Mouse (Mus musculus): ENCODE measurements around the gene Cbwd1. TPM values are rescaled to one million over a fixed set of nuclear protein-coding genes. Genes with fewer than 3 reads are reported as not detected.

Gene Cbwd1
- polyA plus RNA-seq, 2 experiments = 5.8 to 10.6 TPM

DNA sequence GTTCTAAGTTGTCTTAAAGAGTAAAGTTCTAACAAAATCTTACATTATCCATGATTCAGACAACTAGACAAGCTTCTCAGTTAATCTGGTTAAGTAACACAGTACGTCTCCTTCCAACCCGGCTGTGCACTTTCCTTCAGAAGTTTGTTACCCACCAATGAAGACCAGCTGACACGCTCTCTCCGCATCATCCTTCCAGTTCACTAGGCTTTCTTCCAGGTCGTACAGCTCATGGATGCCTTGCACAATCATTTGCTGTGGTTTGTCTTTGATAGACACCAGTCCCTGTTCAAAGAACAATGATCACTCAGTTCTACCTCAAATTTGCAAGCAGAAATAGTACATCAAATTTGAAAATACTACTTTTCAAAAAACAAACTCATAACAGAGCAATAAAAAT lies 40.5 kb downstream of the Cbwd1 start:
- Histone ChIP-seq H3K27me3 (ENCODE audit: control insufficient read depth, insufficient read depth, low read length) (no peaks in the 10 kb centered on the region), H3K9ac (replicated peaks) (no peak overlapping the region), H3K36me3 (replicated peaks; ENCODE audit: control insufficient read depth, insufficient read depth, low read depth) (peaks cover 6% of the 10 kb centered on the region; the same call in 1 of the 2 replicates), H3K4me3 (ENCODE audit: insufficient read depth in 1 of 2, low read depth in 2 of 2, low read length in 2 of 2) (no peak overlapping the region), H3K27ac (no peak overlapping the region), H3K4me1 (replicated peaks; ENCODE audit: control insufficient read depth in 2 of 2, insufficient read depth in 2 of 2, low read length in 1 of 2) (no peaks in the 10 kb centered on the region), H3K9me3 (ENCODE audit: control insufficient read depth, low read length) (no peaks in the 10 kb centered on the region), H3K4me2 (ENCODE audit: low read depth) (no peak overlapping the region)
- TF ChIP-seq CTCF (IDR thresholded peaks at IDR 0.05; ENCODE audit: low read depth) = no peak
- no peak for TF ChIP-seq EP300 (IDR thresholded peaks at IDR 0.05; ENCODE audit: low read depth)
- ATAC-seq (ENCODE audit: insufficient read depth) = no peak
- 81% methylated on average over 5 of the region's 5 CpGs for WGBS (ENCODE audit: insufficient replicate concordance)
- no peak for DNase-seq (ENCODE audit: low read depth in 3 of 3, low spot score in 3 of 3)

DNA sequence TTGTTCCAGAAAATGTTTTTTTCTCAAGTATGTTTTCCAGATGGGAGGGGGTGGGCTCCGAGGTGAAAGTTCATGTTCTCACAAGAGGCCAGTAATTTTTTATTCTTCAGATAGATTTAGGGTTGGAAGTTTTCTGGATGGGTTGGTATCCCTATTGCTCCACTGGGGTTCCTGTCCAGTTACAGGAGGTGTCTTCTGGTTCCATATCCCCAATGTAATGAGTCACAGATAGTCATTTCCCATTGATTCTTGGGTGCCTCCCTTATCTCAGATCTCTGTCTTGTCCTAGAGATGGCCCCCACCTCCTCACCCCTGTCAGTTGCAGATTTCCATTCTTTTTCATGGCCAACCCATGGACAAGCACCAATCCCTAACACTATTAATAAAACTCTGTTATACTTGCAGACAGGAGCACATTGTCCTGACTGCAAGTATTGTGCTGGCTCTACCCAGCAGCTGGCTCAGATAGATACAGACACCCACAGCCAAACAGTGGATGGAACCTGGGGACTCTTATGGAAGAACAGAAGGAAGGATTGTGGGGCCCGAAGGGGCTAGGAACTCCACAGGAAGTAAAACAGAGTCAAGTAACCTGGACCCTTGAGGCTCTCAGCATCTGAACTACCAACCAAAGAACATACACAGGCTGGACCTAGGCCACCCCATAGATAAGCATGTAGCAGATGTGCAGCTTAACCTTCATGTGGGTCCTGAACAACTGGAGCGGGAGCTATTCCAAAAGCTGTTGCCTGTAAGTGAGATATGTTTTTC lies 52.8 kb downstream of the Cbwd1 start:
- Histone ChIP-seq H3K4me3 (ENCODE audit: insufficient read depth in 1 of 2, low read depth in 2 of 2, low read length in 2 of 2) (no peak overlapping the region), H3K4me2 (ENCODE audit: low read depth) (no peak overlapping the region), H3K4me1 (replicated peaks; ENCODE audit: control insufficient read depth in 2 of 2, insufficient read depth in 2 of 2, low read length in 1 of 2) (no peaks in the 10 kb centered on the region), H3K36me3 (replicated peaks; ENCODE audit: control insufficient read depth, insufficient read depth, low read depth) (no peaks in the 10 kb centered on the region), H3K9ac (replicated peaks) (no peak overlapping the region), H3K27me3 (ENCODE audit: control insufficient read depth, insufficient read depth, low read length) (peaks cover 4% of the 10 kb centered on the region), H3K9me3 (ENCODE audit: control insufficient read depth, low read length) (no peaks in the 10 kb centered on the region), H3K27ac (no peak overlapping the region)
- DNase-seq (ENCODE audit: low read depth in 3 of 3, low spot score in 3 of 3) = no peak
- 68% methylated on average over 3 of the region's 3 CpGs for WGBS (ENCODE audit: insufficient replicate concordance)
- TF ChIP-seq CTCF (IDR thresholded peaks at IDR 0.05; ENCODE audit: low read depth) (no peak), EP300 (IDR thresholded peaks at IDR 0.05; ENCODE audit: low read depth) (no peak)
- ATAC-seq (ENCODE audit: insufficient read depth) = no peak

DNA sequence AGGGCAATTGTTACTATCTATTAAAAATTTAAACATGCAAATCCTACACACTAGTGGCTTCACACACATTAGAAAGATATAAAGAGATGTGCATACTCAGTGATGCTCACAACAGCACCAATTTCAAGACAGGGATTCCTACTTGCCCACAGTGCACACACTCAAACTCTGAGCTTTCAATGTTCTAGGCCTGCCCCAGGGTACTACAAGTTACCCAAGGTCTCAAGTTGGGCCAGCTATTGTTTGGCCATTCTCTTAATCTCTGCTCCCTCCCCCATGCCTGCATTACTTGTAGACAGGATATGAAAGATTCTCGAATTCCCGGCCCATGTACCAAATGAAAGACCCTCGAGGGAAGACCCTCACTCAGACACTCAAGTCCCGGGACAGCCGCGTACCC lies 53.8 kb downstream of the Cbwd1 start:
- H3K4me3 ChIP-seq (ENCODE audit: insufficient read depth in 1 of 2, low read depth in 2 of 2, low read length in 2 of 2) = no peak overlapping the region
- no peaks in the 10 kb centered on the region for H3K36me3 ChIP-seq (replicated peaks; ENCODE audit: control insufficient read depth, insufficient read depth, low read depth)
- DNase-seq (ENCODE audit: low read depth in 3 of 3, low spot score in 3 of 3) = no peak
- H3K27me3 ChIP-seq (ENCODE audit: control insufficient read depth, insufficient read depth, low read length) = peaks cover 12% of the 10 kb centered on the region
- H3K9me3 ChIP-seq (ENCODE audit: control insufficient read depth, low read length) = no peaks in the 10 kb centered on the region
- TF ChIP-seq EP300 (IDR thresholded peaks at IDR 0.05; ENCODE audit: low read depth) = no peak
- TF ChIP-seq CTCF (IDR thresholded peaks at IDR 0.05; ENCODE audit: low read depth) = no peak
- no peak for ATAC-seq (ENCODE audit: insufficient read depth)
- no peak overlapping the region for H3K9ac ChIP-seq (replicated peaks)
- no peaks in the 10 kb centered on the region for H3K4me1 ChIP-seq (replicated peaks; ENCODE audit: control insufficient read depth in 2 of 2, insufficient read depth in 2 of 2, low read length in 1 of 2)
- 45% methylated on average over 4 of the region's 6 CpGs for WGBS (ENCODE audit: insufficient replicate concordance)
- H3K27ac ChIP-seq = no peak overlapping the region
- no peak overlapping the region for H3K4me2 ChIP-seq (ENCODE audit: low read depth)

DNA sequence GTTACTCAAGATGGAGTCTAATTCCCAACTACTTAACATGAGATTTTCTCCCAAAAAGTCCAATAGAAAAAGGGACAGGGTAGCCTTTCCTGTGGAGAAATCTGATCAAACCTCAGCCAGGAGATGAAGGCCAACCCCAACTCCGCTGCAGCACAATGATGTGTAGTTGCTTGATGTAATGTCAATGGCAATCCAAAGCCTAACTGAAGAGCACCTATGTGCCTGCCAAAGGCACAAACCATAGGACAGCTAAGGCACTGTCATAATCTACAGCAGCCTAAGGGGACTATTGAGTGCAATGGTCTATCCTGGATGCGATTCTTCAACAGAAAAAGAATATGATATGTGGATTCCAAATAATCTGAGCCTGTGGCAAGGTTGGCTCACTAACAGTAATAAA lies 58.6 kb downstream of the Cbwd1 start:
- TF ChIP-seq CTCF (IDR thresholded peaks at IDR 0.05; ENCODE audit: low read depth) (no peak), EP300 (IDR thresholded peaks at IDR 0.05; ENCODE audit: low read depth) (no peak)
- ATAC-seq (ENCODE audit: insufficient read depth) (no peak), DNase-seq (ENCODE audit: low read depth in 3 of 3, low spot score in 3 of 3) (no peak)
- H3K4me3 ChIP-seq (ENCODE audit: insufficient read depth in 1 of 2, low read depth in 2 of 2, low read length in 2 of 2) = no peak overlapping the region
- no peaks in the 10 kb centered on the region for H3K9me3 ChIP-seq (ENCODE audit: control insufficient read depth, low read length)
- 34% methylated on average over 2 of the region's 2 CpGs for WGBS (ENCODE audit: insufficient replicate concordance)
- H3K36me3 ChIP-seq (replicated peaks; ENCODE audit: control insufficient read depth, insufficient read depth, low read depth) = no peaks in the 10 kb centered on the region
- peaks cover 60% of the 10 kb centered on the region for H3K27me3 ChIP-seq (ENCODE audit: control insufficient read depth, insufficient read depth, low read length)
- no peaks in the 10 kb centered on the region for H3K4me1 ChIP-seq (replicated peaks; ENCODE audit: control insufficient read depth in 2 of 2, insufficient read depth in 2 of 2, low read length in 1 of 2)
- H3K9ac ChIP-seq (replicated peaks) = no peak overlapping the region
- no peak overlapping the region for H3K27ac ChIP-seq
- no peak overlapping the region for H3K4me2 ChIP-seq (ENCODE audit: low read depth)

- Histone ChIP-seq H3K36me3 (replicated peaks; ENCODE audit: control insufficient read depth, insufficient read depth, low read depth) (no peaks in the 10 kb centered on the region), H3K4me2 (ENCODE audit: low read depth) (no peak overlapping the region), H3K4me1 (replicated peaks; ENCODE audit: control insufficient read depth in 2 of 2, insufficient read depth in 2 of 2, low read length in 1 of 2) (no peaks in the 10 kb centered on the region), H3K27me3 (ENCODE audit: control insufficient read depth, insufficient read depth, low read length) (peaks cover 66% of the 10 kb centered on the region), H3K9ac (replicated peaks) (no peak overlapping the region), H3K9me3 (ENCODE audit: control insufficient read depth, low read length) (no peaks in the 10 kb centered on the region), H3K27ac (no peak overlapping the region), H3K4me3 (ENCODE audit: insufficient read depth in 1 of 2, low read depth in 2 of 2, low read length in 2 of 2) (no peak overlapping the region)
- ATAC-seq (ENCODE audit: insufficient read depth) (no peak), DNase-seq (ENCODE audit: low read depth in 3 of 3, low spot score in 3 of 3) (no peak)
- 2% methylated on average over 2 of the region's 2 CpGs for WGBS (ENCODE audit: insufficient replicate concordance)
- TF ChIP-seq CTCF (IDR thresholded peaks at IDR 0.05; ENCODE audit: low read depth) (no peak), EP300 (IDR thresholded peaks at IDR 0.05; ENCODE audit: low read depth) (no peak)
Measured at GRCm38 (mm10) chr19:24902256-24902655, 59.2 kb downstream of the Cbwd1 start.
